Mouse (Mus musculus) gastrocnemius, adult 2 months (tissue): ENCODE measurements around the gene Pxk. TPM values are rescaled to one million over a fixed set of nuclear protein-coding genes. Genes with fewer than 3 reads are reported as not detected.

Experiments
- DNase-seq: peaks from one replicate; pipeline ENCODE4 v3.0.0; 2022
- H3K27ac ChIP-seq: fragments of 200-600 bp; 2 replicates; pipeline ENCODE4 v1.8.1; 2022; ENCODE audit warnings: mild to moderate bottlenecking
- H3K4me3 ChIP-seq: fragments of 200-600 bp; 2 replicates; pipeline ENCODE4 v1.8.1; 2022; ENCODE audit warnings: mild to moderate bottlenecking, moderate library complexity
- CTCF ChIP-seq: fragments of 200-600 bp; IDR thresholded peaks from 2 replicates; pipeline ENCODE4 v1.8.1; 2022; ENCODE audit warnings: antibody characterized with exemption, mild to moderate bottlenecking, moderate library complexity
- intact Hi-C: fragments of 180-260 bp; cut with DNase I; formaldehyde crosslinking; loops from one replicate; pipeline ENCODE4 v1.15.1; 2025
- total RNA-seq, 2 experiments: library from RNA; stranded (reverse); gene quantifications; 2 replicates each; pipeline ENCODE4 v1.2.3; 2021

The Pxk gene
- total RNA-seq, 2 experiments from 2014 or later, result 12.4 to 12.7 TPM

GRCm38 (mm10) chr14:8080718-8081117, 17.3 kb upstream of the Pxk start:
- TF ChIP-seq CTCF, result no peak

GRCm38 (mm10) chr14:8082949-8083348, 15.1 kb upstream of the Pxk start:
- H3K4me3 ChIP-seq, result no peak overlapping the region
- TF ChIP-seq CTCF, result no peak
- DNase-seq, result no peak
- H3K27ac ChIP-seq, result peak overlapping the region; percentile 40
- intact Hi-C loops, result loop anchor here (10.0 kb wide), 1 partner anchor 262 kb away; no protein-coding TSS in a partner anchor

More at GRCm38 (mm10) chr14:8080718-8081117, 17.3 kb upstream of the Pxk start:
- Histone ChIP-seq H3K27ac (peak overlapping the region; percentile 99), H3K4me3 (peak overlapping the region; percentile 82)
- intact Hi-C loops, result loop anchor here (2.0 to 10.0 kb wide), 2 partner anchors 92 to 264 kb away; partner anchors contain the start of gene Pdhb
- DNase-seq, result peak; percentile 32

- no peak overlapping the region for H3K27ac ChIP-seq
- no peak for DNase-seq
- intact Hi-C loops, result loop anchor here (10.0 kb wide), 1 partner anchor 256 kb away; no protein-coding TSS in a partner anchor
- TF ChIP-seq CTCF, result no peak
- H3K4me3 ChIP-seq, result no peak overlapping the region
Measured at GRCm38 (mm10) chr14:8089016-8089415, 9.0 kb upstream of the Pxk start.

- H3K4me3 ChIP-seq, result no peak overlapping the region
- no peak for DNase-seq
- no peak overlapping the region for H3K27ac ChIP-seq
- TF ChIP-seq CTCF, result peak; percentile 64
- intact Hi-C loops, result loop anchor here (2.0 to 5.0 kb wide), 3 partner anchors 70 to 164 kb away; partner anchors contain the start of gene Kctd6
Measured at GRCm38 (mm10) chr14:8092573-8092972, 5.4 kb upstream of the Pxk start.

- no peak for TF ChIP-seq CTCF
- Histone ChIP-seq H3K4me3 (no peak overlapping the region), H3K27ac (no peak overlapping the region)
- intact Hi-C loops, result loop anchor here (2.0 to 5.0 kb wide), 3 partner anchors 69 to 163 kb away; partner anchors contain the start of gene Kctd6
- no peak for DNase-seq
Measured at GRCm38 (mm10) chr14:8093427-8093826, 4.6 kb upstream of the Pxk start.

- Histone ChIP-seq H3K27ac (peak overlapping the region; percentile 78), H3K4me3 (peak overlapping the region; percentile 61)
- intact Hi-C loops, result loop anchor here (5.0 kb wide), 3 partner anchors 67 to 117 kb away; partner anchors contain the start of genes Kctd6 and Pdhb
- no peak for DNase-seq
- no peak for TF ChIP-seq CTCF
Measured at GRCm38 (mm10) chr14:8094931-8095561, 3.0 kb upstream of the Pxk start.

GRCm38 (mm10) chr14:8095562-8095950, 2.5 kb upstream of the Pxk start:
- no peak for TF ChIP-seq CTCF
- DNase-seq, result peak; percentile 29
- intact Hi-C loops, result loop anchor here (5.0 kb wide), 1 partner anchor 77 kb away; the partner anchor contains the start of gene Pdhb
- H3K4me3 ChIP-seq, result peak overlapping the region; percentile 61
- H3K27ac ChIP-seq, result peak overlapping the region; percentile 78

GRCm38 (mm10) chr14:8098687-8098995, 630 bp downstream of the Pxk start:
- no peak for TF ChIP-seq CTCF
- H3K4me3 ChIP-seq, result peak overlapping the region; percentile 92
- intact Hi-C loops, result loop anchor here (5.0 kb wide), 1 partner anchor 74 kb away; the partner anchor contains the start of gene Pdhb
- no peak for DNase-seq
- peak overlapping the region; percentile 94 for H3K27ac ChIP-seq

- intact Hi-C loops, result loop anchor here (5.0 kb wide), 1 partner anchor 73 kb away; the partner anchor contains the start of gene Pdhb
- no peak for DNase-seq
- TF ChIP-seq CTCF, result no peak
- Histone ChIP-seq H3K4me3 (peak overlapping the region; percentile 92), H3K27ac (peak overlapping the region; percentile 94)
Measured at GRCm38 (mm10) chr14:8099561-8100021, 1.6 kb downstream of the Pxk start.

GRCm38 (mm10) chr14:8101886-8102285, 3.9 kb downstream of the Pxk start:
- Histone ChIP-seq H3K4me3 (no peak overlapping the region), H3K27ac (no peak overlapping the region)
- peak; percentile 38 for DNase-seq
- TF ChIP-seq CTCF, result no peak
- intact Hi-C loops, result no loop called here

GRCm38 (mm10) chr14:8102676-8103075, 4.7 kb downstream of the Pxk start:
- no peak for DNase-seq
- H3K27ac ChIP-seq, result no peak overlapping the region
- intact Hi-C loops, result no loop called here
- H3K4me3 ChIP-seq, result no peak overlapping the region
- no peak for TF ChIP-seq CTCF

GRCm38 (mm10) chr14:8108047-8108446, 10.0 kb downstream of the Pxk start:
- TF ChIP-seq CTCF, result no peak
- no peak overlapping the region for H3K27ac ChIP-seq
- DNase-seq, result no peak
- H3K4me3 ChIP-seq, result no peak overlapping the region
- intact Hi-C loops, result no loop called here

- Histone ChIP-seq H3K4me3 (no peak overlapping the region), H3K27ac (no peak overlapping the region)
- no peak for DNase-seq
- no peak for TF ChIP-seq CTCF
- intact Hi-C loops, result no loop called here
Measured at GRCm38 (mm10) chr14:8108976-8109375, 11.0 kb downstream of the Pxk start.
